Mouse (Mus musculus): Measurements from ENCODE around the gene Gm10375. TPM values are rescaled to one million over a fixed set of nuclear protein-coding genes. Genes with fewer than 3 reads are reported as not detected.

The Gm10375 gene
- not detected in 2 replicates for polyA plus RNA-seq (2012; ENCODE audit: low replicate concordance)

DNA sequence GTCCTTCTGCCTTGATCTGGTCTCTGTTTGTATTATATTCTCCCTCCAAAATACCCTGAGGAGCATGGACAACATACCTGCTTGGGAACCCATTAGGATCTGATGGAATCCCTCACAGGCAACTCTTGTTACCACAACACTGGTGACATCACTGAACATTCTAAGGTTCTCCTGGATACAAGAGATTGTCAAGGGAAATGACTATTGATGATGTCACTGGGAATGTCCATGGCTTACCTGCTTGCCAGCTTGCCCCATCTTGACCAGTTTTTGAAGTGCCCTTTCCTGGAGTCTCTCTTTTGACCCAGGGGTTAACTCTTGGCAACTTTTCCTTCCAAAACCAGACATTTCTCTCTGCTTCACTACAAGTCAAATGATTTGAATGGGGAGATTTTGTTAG, at the start of gene Gm10375:
TSS of gene Gm10375 (minus strand) at position 101 of the 400 bp plus-strand sequence.

DNA sequence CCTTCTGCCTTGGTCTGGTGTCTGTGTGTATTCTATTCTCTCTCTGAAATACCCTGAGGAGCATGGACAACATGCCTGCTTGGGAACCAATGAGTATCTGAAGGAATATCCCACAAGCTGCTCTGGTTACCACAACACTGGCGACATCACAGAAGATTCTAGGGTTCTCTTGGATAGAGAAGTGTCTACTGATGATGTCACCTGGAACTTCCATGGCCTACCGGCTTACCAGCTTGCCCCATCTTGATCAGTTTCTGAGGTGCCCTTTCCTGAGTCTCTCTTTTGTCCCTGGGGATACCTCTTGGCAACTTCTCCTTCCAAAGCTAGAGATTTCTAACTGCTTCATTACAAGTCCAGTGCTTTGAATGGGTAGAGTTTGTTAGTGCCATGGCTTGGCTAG, 28.8 kb downstream of the Gm10375 start, which contains the start of gene Gm17654:
TSS of gene Gm17654 (minus strand) at position 101 of the 400 bp plus-strand sequence.

Other genes with a start within 250 kb of the Gm10375 start
- not detected in 2 replicates for gene Gm8138, start 191.7 kb downstream of the Gm10375 start, polyA plus RNA-seq (2012; ENCODE audit: low replicate concordance)
- gene Gm5799, start 64.4 kb downstream of the Gm10375 start, polyA plus RNA-seq (2012; ENCODE audit: low replicate concordance), result not detected in 2 replicates
- not detected in 2 replicates for gene Gm17654, start 28.9 kb downstream of the Gm10375 start, polyA plus RNA-seq (2012; ENCODE audit: low replicate concordance)
- not detected in 2 replicates for gene Gm8165, start 69.2 kb upstream of the Gm10375 start, polyA plus RNA-seq (2012; ENCODE audit: low replicate concordance)
- gene Gm7324, start 89.8 kb upstream of the Gm10375 start, polyA plus RNA-seq (2012; ENCODE audit: low replicate concordance), result not detected in 2 replicates
- not detected in 2 replicates for gene Gm16506, start 119.5 kb upstream of the Gm10375 start, polyA plus RNA-seq (2012; ENCODE audit: low replicate concordance)
- not detected in 2 replicates for gene Gm6526, start 139.9 kb upstream of the Gm10375 start, polyA plus RNA-seq (2012; ENCODE audit: low replicate concordance)
- gene Gm8180, start 176.7 kb upstream of the Gm10375 start, polyA plus RNA-seq (2012; ENCODE audit: low replicate concordance), result not detected in 2 replicates

Measured in leukemia stem cell, adult 10-12 weeks (primary cell).